Mouse (Mus musculus) inflammation-experienced regulatory T-cells, adult 6 months (primary cell): ENCODE measurements around the gene Lamc2. TPM values are rescaled to one million over a fixed set of nuclear protein-coding genes. Genes with fewer than 3 reads are reported as not detected.

Experiments used
- ATAC-seq: one replicate; pipeline ENCODE4 v1.8.0; 2017
- polyA plus RNA-seq, 3 experiments: library from polyadenylated mRNA; unstranded; fragments of 100-300 nt; shearing (Covaris generic); gene quantifications; one replicate each; pipeline ENCODE4 v1.2.1; 2017

Gene Lamc2
- polyA plus RNA-seq, 3 experiments from 2014 or later: 0.12 to 1.1 TPM; not detected in 1

DNA sequence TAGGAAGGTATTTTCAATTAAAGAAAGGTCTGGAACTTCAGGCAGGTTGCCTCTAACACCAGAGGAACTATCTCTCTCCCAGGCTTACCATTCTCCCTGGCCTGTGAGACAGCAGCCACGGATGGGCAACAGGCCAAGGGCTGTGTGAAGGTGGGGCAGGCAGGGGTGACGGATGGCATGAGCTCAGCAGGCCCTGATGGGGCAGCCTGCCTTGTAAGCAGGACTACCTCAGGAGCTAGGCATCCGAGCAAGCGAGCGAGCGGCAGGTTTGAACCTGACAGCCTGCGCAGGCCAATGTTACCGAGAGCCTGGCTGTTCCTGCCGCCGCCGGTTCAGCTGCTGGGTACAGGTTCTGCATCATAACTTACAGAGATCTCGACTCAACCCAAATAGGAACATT is 11.4 kb downstream of the Lamc2 start:
- ATAC-seq: no peak

- no peak for ATAC-seq
Observed at GRCm38 (mm10) chr1:153173276-153173675, 13.0 kb downstream of the Lamc2 start.

DNA sequence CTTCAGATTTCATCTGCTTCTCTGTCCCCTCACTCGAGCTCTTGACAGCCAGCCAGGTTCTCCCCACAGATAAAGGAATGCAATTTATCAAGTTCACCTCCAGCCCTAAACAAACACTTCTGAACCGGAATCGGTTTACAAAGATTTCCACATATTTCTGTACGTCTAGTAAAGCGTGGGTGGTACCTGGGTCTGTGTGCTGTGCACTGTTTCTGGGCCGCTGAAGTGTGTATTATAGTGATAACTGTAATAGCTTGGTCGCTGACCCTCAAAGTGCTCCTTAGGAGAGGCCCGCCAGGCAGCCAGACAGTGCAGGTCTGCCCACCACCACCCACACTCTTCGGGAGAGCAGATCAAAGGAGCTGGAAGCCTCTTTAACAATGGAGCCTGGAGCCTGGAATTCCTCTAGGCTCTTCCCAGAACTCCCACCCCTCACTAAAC is 13.9 kb downstream of the Lamc2 start:
- ATAC-seq: no peak

DNA sequence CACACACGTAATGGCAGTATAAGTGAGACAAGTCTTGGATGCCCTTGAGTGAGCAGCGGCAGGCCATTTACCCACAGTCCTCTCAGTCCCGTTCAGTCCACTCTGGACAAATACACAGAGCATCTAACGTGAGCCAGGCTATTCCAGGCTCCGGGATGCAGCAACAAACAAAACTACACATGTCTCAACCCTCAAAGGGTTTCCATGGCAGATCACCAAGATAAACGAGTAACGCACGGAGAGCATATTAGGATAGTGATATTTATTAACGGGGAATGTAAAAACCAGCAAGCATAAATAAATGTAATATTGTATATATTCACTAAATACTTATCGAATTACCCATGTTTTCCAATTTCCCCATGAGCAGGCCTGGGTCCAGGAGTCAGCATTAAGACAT is 15.2 kb downstream of the Lamc2 start:
- no peak for ATAC-seq

- no peak for ATAC-seq
Observed at GRCm38 (mm10) chr1:153168293-153168692, 18.0 kb downstream of the Lamc2 start.

GRCm38 (mm10) chr1:153163831-153164230 is 22.4 kb downstream of the Lamc2 start:
- no peak for ATAC-seq

GRCm38 (mm10) chr1:153159137-153159536 is 27.1 kb downstream of the Lamc2 start:
- ATAC-seq: no peak

GRCm38 (mm10) chr1:153157021-153157623 is 29.1 kb downstream of the Lamc2 start:
- ATAC-seq: no peak

DNA sequence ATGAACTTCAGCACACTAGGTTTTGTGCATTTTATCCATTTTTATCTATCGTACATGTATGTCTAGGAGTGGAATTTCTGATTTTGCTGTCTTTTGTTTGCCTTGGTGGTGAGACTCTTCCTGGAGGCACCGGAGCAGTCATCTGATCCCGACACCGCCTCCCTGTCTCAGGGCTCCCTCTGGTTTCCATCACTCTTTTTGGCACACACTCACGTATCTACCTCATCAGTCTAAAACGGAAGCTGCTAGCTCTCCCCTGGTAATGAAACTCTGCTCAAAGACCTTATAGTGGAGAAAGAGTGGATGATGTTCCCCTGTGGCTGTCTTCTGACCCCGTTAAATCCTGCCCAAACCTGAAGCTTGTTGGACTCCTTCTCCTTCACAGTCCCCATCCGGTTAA is 30.9 kb downstream of the Lamc2 start:
- ATAC-seq: no peak

- peak; percentile 35 for ATAC-seq
Observed at GRCm38 (mm10) chr1:153153619-153154137, 32.6 kb downstream of the Lamc2 start.

- ATAC-seq: no peak
Observed at GRCm38 (mm10) chr1:153152594-153152993, 33.7 kb downstream of the Lamc2 start.

DNA sequence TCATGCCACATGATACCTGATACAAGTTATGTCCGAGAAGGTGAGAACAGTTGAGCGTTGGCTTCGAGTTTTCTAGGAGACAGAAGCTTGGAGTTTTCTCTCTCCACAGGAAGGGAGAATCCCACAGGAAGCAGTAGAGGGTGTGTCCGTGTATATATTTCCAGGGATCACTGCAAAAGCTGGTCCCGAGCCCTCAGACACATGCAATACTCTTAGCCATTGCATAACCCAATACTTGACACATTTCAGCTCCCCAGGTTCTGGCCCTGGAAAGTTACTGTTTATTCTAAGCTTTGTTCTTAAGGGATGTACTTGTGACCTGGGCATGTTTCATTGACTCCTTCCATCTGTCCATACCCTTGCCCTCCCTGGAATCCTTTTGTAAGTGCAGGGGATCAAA is 40.5 kb downstream of the Lamc2 start:
- no peak for ATAC-seq

DNA sequence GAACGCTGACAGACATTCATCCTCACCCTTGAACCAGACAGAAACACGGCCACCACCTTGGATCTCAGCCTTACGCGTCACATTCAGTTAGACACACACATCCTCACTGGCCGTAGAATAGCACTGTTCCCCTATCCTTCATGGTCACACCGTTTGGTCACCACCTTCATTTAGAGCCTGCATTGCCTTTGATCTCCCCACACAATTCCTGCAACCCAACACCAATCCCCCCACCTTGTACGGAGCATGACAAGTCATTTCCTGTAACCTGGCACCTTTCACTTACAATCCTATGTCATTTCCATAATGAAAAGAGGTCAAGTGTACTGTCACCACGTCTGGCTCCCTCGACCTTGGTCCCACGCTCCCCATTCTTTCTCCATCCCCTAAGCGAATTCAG is 42.2 kb downstream of the Lamc2 start:
- no peak for ATAC-seq

- peak; percentile 97 for ATAC-seq
Observed at GRCm38 (mm10) chr1:153140747-153141228, 45.5 kb downstream of the Lamc2 start.

DNA sequence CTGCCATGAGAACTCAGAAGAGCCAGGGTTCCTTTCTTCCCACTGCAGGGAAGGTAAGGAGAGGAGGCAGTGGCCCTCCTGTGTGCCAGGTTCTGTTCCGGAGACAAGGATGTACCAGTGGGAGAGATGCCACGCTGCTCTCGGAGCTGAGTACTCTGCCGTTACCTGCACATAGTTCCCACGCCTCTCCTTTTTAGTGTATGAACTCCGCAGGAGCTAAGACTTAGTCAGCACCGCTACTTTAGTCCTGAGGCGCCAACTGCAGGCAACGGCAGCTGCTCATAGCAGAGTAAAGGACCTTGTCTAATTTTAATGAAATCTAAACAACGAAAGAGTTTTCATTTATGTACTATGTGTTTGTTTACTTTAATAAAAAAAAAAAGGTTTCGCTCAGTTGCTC is 46.0 kb downstream of the Lamc2 start:
- no peak for ATAC-seq

DNA sequence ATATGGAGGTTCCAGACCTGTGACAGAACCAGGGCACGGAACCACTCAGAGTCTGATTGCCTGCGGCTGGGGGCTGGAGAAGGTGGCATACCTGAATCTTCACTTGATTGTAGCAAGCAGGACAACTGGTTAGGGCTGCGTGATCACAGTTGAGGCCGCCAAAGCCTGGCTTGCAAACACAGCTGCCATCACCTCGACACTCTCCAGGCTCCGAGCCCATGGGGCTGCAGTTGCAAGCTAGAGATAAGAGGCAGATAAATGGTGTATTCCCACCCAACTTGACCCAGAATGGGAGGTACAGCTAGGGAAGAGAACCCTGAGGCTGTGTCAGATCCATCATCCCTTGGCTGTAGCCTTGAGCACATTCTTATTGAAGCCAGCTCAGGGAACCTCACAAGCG is 46.6 kb downstream of the Lamc2 start:
- ATAC-seq: no peak

GRCm38 (mm10) chr1:153138486-153138885 is 47.8 kb downstream of the Lamc2 start:
- ATAC-seq: no peak

- no peak for ATAC-seq
Observed at GRCm38 (mm10) chr1:153136647-153137046, 49.6 kb downstream of the Lamc2 start.

GRCm38 (mm10) chr1:153133865-153134781 is 52.1 kb downstream of the Lamc2 start:
- ATAC-seq: no peak

DNA sequence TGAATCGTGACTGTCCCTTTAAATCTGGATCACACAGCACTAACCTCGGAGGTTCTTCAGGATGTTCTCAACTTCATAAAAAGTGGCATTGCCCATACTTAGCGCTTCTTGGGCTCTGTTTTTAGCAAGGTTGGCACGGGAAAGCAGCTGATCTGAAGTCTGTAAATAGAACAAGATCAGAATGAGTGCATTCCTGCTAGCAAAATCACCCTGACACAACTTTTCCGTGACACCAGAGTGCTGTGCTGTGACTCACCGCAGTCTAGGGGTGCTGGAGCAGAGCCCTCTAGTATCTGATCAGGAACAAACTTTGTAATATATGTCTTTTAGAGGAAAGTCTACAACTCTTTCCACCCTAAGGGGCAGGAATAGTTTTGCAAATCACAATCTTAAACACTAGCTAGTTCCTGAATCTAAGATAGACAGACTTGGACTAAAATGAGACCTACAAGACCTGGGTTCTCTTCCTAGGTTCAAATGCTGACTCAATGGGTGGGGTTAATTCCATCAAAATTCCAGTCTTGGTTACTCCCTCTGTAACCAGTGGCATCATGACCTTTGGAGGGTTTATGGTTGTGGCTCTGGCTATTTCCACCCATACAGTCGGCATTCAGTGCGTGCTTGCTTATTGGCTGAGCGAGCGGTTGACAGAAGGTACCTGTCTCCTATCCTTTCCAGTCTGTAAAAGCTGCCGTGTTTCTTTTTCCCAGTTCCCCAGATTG is 56.1 kb downstream of the Lamc2 start:
- peak; percentile 77 for ATAC-seq

DNA sequence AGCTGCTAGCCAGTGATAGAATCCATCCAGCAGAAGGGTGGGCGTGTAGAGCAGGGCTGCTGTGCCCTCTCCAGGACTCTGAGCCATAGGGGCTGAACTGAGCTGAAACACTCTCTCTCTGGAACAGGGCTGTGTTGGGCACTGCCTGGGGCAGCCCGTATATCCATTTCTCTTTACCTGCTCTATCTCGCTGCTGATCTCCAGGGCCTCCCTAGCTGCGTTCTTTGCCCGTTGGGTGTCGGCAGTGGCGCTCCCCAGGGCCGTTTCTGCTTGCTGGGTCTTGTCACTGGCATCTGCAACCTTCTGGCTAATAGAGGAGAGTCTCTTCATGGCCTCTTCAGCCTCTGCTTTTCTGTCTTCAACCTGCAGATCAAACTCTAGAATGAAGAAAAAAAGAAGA is 57.5 kb downstream of the Lamc2 start:
- no peak for ATAC-seq

DNA sequence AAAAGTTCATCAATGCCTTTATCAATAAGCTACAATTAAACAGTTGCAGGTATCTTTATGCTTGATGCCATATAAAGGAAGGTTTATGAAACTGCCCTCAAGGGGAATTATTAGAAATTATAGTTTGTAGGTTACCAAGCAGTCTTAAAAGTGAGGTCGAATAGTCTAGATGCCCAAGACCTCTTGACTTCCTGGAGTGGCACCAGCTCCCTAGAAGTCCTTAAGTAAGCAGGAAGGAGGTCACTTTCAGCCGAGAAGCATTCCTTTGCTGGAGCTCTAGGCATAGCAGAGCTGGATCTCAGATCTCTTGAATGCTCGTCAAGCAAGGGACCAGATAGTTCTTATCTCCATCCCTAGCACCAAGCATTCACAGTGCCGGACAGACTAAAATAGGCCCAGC is 58.6 kb downstream of the Lamc2 start:
- no peak for ATAC-seq
